Mouse (Mus musculus) neural tube, embryonic 14.5 days (tissue): ENCODE results near the gene Sh3gl2. TPM values are rescaled to one million over a fixed set of nuclear protein-coding genes. Genes with fewer than 3 reads are reported as not detected.

ENCODE experiments used
- ATAC-seq: fragments of 200-750 bp; cut with Nextera tagmentation; 2 replicates; pipeline ENCODE4 v1.8.0; 2017; ENCODE audit warnings: low read depth, mild to moderate bottlenecking, moderate TSS enrichment, moderate library complexity
- H3K27ac ChIP-seq: fragments of 300-500 bp; sonication (generic); 2 replicates; pipeline ENCODE4 v1.5.1; 2014; ENCODE audit warnings: low read depth, mild to moderate bottlenecking, control low read depth, low read length, moderate library complexity, mixed read lengths
- H3K27me3 ChIP-seq: fragments of 300-500 bp; sonication (generic); 2 replicates; pipeline ENCODE4 v1.6.1; 2014; ENCODE audit warnings: low read length; ENCODE audit not compliant: control insufficient read depth, insufficient read depth
- H3K36me3 ChIP-seq: fragments of 300-500 bp; sonication (generic); 2 replicates; pipeline ENCODE4 v1.6.1; 2014; ENCODE audit warnings: low read length, mixed read lengths; ENCODE audit not compliant: control insufficient read depth, insufficient read depth
- H3K4me1 ChIP-seq: fragments of 300-500 bp; sonication (generic); 2 replicates; pipeline ENCODE4 v1.6.1; 2014; ENCODE audit warnings: low read length; ENCODE audit not compliant: control insufficient read depth, insufficient read depth
- H3K4me2 ChIP-seq: fragments of 300-500 bp; sonication (generic); 2 replicates; pipeline ENCODE4 v1.6.1; 2014; ENCODE audit warnings: mild to moderate bottlenecking, low read depth, low read length, control low read depth
- H3K4me3 ChIP-seq: fragments of 300-500 bp; sonication (generic); 2 replicates; pipeline ENCODE4 v1.5.1; 2014; ENCODE audit warnings: low read depth, low read length, control low read depth, mixed read lengths
- H3K9ac ChIP-seq: fragments of 300-500 bp; sonication (generic); replicated peaks from 2 replicates; pipeline ENCODE4 v1.6.1; 2014; ENCODE audit warnings: low read depth, mild to moderate bottlenecking, control low read depth, low read length, mixed read lengths
- H3K9me3 ChIP-seq: fragments of 300-500 bp; sonication (generic); 2 replicates; pipeline ENCODE4 v1.6.1; 2016; ENCODE audit warnings: low read length; ENCODE audit not compliant: control insufficient read depth
- WGBS: fragments of 180-500 bp; shearing (Covaris S2); extraction: QIAGEN DNeasy Blood & Tissue Kit; methylation state at CpG from one replicate; pipeline ENCODE4 v1.1.7; 2014; 5-methylcytosine and 5-hydroxymethylcytosine counted together
- polyA plus RNA-seq: library from polyadenylated mRNA; unstranded; fragments of >200 nt; fragmentation: Nextera tagmentation; extraction: Ambion mirVana; gene quantifications from 2 replicates; pipeline ENCODE4 v1.2.1, GENCODE M21; 2014

Gene Sh3gl2
- 109 and 123 TPM in 2 replicates for polyA plus RNA-seq

DNA sequence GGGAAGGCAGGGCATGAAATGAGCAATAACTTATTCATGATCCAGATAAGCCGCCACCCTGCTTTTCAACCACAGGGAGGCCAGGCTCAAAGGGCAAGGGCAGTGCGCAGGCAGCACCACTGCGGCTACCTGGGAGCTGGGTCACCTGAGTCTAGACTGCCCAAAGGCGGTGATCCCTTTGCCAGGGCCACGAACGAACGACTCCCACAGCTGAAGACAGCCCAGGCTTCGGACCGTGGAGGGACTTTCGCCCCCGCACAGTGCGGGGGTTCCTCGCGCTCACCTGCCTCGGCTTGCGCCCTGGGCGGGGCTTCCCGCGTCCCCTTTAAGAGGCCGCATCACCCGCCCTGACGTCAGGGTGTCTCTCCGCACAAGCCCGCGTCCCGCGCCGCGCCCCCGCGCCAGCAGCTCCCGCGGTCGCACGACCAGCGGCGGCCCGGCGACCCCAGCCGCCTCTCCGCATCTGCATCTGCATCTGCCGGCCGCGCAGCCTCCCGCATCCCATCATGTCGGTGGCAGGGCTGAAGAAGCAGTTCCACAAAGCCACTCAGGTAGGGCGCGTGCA is at the start of gene Sh3gl2:
TSS of gene Sh3gl2 (plus strand) at position 56 of the 565 bp plus-strand sequence.
- WGBS: under 1% methylated on average over 47 of the region's 48 CpGs
- peak within 1 kb of the TSS; percentile 80 for H3K4me3 ChIP-seq
- peak within 1 kb of the TSS; percentile 85 for H3K9ac ChIP-seq
- H3K27me3 ChIP-seq: peaks cover 3% of the 10 kb centered on the region; the same call in 1 of the 2 replicates
- H3K4me1 ChIP-seq: peaks cover 8% of the 10 kb centered on the region; the same call in 1 of the 2 replicates
- H3K36me3 ChIP-seq: no peaks in the 10 kb centered on the region
- peak within 1 kb of the TSS; percentile 89 for H3K27ac ChIP-seq
- H3K9me3 ChIP-seq: no peaks in the 10 kb centered on the region
- peak; percentile 94 for ATAC-seq
- H3K4me2 ChIP-seq: peak within 1 kb of the TSS; percentile 87

DNA sequence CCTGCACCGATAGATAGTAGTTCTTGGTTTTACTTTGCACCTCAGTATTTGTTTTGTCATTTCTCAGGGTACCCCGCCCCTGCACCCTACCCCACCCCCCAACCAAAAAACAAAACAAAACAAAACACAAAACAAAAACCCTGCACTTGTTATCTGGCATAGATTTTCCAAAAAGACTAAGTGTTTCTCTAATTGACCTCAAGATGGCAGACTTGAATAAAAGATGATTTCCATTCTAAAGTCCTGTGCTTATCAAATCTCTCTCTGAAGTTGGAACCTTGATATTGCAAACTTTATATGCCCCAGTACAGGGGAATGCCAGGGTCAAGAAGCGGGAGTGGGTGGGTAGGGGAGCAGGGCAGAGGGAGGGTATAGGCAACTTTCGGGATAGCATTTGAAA is 43.8 kb upstream of the Sh3gl2 start:
- no peak overlapping the region for H3K4me3 ChIP-seq
- ATAC-seq: no peak
- no peaks in the 10 kb centered on the region for H3K9me3 ChIP-seq
- no peak overlapping the region for H3K27ac ChIP-seq
- H3K9ac ChIP-seq: no peak overlapping the region
- 69% methylated on average over 4 of the region's 4 CpGs for WGBS
- H3K4me2 ChIP-seq: no peak overlapping the region
- H3K4me1 ChIP-seq: no peaks in the 10 kb centered on the region
- no peaks in the 10 kb centered on the region for H3K36me3 ChIP-seq
- no peaks in the 10 kb centered on the region for H3K27me3 ChIP-seq

DNA sequence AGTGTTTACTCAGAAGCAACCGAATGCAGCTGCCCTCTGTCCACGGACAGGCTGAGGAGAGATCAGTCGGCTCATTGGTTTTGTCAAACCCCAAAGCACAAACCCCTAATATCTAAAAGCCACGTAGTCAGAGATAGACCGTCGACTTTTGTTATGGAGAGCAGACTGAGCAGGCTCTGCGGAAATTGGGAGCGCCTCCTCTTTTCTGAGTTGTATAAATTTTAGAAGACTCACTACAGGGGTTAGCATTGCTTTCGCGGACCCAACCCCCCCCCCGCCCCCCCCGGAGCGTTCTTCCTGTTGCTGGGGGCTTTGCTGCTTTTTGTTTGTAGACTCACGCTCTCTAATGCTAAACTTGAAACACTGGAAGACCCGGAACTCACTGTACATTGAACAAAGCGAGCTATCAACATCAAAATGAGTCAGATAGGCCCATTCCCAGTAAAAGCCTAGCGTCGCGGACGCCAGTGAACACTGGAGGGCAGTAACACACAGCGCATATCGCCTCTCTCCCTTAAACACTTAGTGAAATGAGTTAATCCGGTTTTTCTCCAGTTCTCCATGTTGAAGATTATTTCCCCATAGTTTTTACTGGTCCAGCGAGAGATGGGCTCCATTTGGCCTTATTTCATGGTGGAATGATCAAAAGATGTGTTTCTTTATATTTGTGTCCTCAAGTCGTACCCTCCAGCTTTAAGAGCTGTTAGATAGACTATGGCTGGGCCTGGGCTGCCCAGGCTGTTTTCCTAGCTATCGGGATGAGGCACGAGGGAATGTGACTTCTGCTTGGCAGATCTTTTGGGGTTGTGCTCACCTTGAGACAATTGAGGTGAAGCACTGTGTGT is 42.2 kb upstream of the Sh3gl2 start:
- no peaks in the 10 kb centered on the region for H3K9me3 ChIP-seq
- H3K9ac ChIP-seq: no peak overlapping the region
- H3K4me3 ChIP-seq: no peak overlapping the region
- H3K4me2 ChIP-seq: 0 out of 2 replicates have a peak overlapping the region, but pooled peaks have one; percentile 16
- H3K27me3 ChIP-seq: no peaks in the 10 kb centered on the region
- peak; percentile 94 for ATAC-seq
- H3K4me1 ChIP-seq: no peaks in the 10 kb centered on the region
- WGBS: 27% methylated on average over 27 of the region's 27 CpGs
- H3K36me3 ChIP-seq: no peaks in the 10 kb centered on the region
- no peak overlapping the region for H3K27ac ChIP-seq

DNA sequence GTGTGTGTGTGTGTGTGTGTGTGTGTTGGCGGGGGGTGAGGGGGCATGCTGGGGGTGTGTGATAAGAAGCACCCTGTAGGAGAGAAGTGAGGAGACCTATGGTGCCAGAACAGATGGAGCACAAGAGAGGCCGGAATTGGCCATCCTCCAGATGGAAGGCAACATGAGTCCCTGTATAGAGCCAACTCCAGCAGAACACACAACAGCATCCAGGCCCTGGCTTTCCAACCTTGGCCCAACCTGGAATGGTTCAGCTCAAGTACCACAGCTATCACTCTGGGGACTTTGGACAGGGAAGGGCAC is 41.7 kb upstream of the Sh3gl2 start:
- Histone ChIP-seq H3K36me3 (no peaks in the 10 kb centered on the region), H3K27me3 (no peaks in the 10 kb centered on the region), H3K9ac (no peak overlapping the region), H3K4me2 (no peak overlapping the region), H3K4me1 (no peaks in the 10 kb centered on the region), H3K9me3 (no peaks in the 10 kb centered on the region), H3K27ac (no peak overlapping the region), H3K4me3 (no peak overlapping the region)
- ATAC-seq: peak; percentile 58; the same call in 1 of the 2 replicates
- WGBS: 97% methylated on average over 2 of the region's 2 CpGs

DNA sequence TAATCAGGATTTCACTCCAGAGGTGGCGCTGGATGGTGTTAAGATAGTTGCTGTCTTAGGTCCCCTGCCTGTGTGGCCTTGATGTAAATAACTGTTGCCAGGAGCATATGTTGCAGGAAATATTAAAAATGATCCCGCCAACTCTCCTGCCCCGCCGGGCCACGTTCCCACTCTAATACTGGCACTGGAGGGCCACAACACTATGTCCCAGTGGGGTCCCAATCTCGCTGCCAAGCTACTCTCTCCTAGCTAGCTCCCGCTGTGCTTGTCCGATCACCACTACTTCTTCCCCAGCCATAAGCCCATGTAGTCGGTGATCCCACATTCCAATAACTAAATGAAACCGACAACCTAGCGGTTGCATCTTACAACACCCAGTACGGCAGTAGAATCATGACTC is 36.9 kb upstream of the Sh3gl2 start:
- ATAC-seq: no peak
- no peak overlapping the region for H3K27ac ChIP-seq
- H3K9ac ChIP-seq: no peak overlapping the region
- no peaks in the 10 kb centered on the region for H3K4me1 ChIP-seq
- H3K4me2 ChIP-seq: no peak overlapping the region
- no peaks in the 10 kb centered on the region for H3K27me3 ChIP-seq
- H3K4me3 ChIP-seq: no peak overlapping the region
- 92% methylated on average over 12 of the region's 12 CpGs for WGBS
- no peaks in the 10 kb centered on the region for H3K36me3 ChIP-seq
- H3K9me3 ChIP-seq: no peaks in the 10 kb centered on the region

DNA sequence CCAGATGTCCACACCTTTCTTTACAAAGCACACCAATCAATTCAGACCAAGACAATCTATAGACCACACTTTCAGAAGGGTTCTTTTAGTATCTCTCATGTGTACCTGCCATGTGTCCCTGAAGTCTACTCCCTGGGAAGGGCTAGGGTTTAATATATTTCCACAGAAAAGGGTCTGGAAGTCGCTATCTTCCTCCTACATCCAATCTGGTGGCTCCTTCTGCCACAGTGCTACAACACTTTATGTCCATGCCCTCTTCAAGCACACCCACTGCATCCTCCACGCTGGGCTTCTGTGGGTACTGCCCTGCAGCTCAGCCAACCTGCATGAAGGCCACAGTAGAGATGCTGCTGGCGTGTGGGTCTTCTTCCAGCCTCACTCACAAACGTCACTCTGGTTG is 29.5 kb upstream of the Sh3gl2 start:
- no peak overlapping the region for H3K4me3 ChIP-seq
- no peaks in the 10 kb centered on the region for H3K9me3 ChIP-seq
- H3K27ac ChIP-seq: no peak overlapping the region
- H3K9ac ChIP-seq: no peak overlapping the region
- no peaks in the 10 kb centered on the region for H3K36me3 ChIP-seq
- no peaks in the 10 kb centered on the region for H3K4me1 ChIP-seq
- no peak for ATAC-seq
- WGBS: 89% methylated on average over 4 of the region's 4 CpGs
- no peak overlapping the region for H3K4me2 ChIP-seq
- no peaks in the 10 kb centered on the region for H3K27me3 ChIP-seq

DNA sequence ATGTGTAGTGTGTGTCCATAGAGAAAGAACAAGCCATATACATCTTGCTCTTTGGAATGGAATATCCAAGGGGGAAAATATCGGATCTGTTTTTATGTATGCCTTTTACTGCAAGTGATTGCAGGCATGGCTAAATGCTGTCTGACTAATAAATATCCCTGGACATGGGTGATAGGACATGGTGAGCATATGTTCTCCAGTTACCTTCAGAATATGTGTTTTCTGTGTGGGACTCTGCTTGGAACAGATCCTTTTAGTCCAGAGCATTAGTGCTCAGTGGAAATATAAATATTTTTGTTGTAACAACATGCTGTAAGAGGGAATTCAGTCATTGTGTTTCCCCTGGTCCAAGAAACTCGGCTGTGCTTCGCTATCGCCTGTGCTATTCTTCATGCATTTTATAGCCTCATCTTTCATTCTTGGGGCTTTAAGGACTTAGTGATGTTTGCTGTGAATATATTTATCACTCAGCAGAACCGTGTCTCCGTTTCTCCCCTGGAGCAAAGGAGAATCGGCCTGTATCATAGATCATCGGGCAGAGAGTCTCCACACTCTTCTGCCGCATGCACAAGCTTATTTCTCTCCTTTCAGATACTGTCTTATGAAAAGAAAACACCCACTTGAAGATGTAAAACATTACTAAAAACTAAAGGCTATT is 26.4 kb upstream of the Sh3gl2 start:
- Histone ChIP-seq H3K9ac (no peak overlapping the region), H3K36me3 (no peaks in the 10 kb centered on the region), H3K4me1 (no peaks in the 10 kb centered on the region), H3K27ac (no peak overlapping the region), H3K27me3 (no peaks in the 10 kb centered on the region), H3K4me2 (no peak overlapping the region), H3K9me3 (no peaks in the 10 kb centered on the region), H3K4me3 (no peak overlapping the region)
- WGBS: 55% methylated on average over 9 of the region's 9 CpGs
- ATAC-seq: peak; percentile 54

DNA sequence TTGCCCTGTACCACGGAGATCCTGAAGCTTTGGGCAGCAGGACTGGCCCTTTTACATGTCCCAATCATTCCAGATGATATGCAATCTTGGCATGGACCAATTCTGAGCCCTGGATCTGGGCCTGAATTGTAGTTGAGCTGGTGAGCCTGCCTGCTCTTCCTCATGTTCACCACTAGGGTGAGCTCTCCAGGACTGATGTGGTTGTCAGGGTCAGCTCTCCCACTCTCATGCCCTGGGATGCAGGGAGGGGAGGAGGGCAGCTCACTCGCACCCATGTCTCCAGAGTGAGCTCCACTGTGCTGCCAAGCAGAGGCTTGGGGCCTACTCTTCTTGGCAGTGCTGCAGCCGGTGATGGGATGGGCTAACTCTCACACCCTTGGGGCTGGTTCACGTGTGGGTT is 18.9 kb upstream of the Sh3gl2 start:
- Histone ChIP-seq H3K27ac (no peak overlapping the region), H3K36me3 (no peaks in the 10 kb centered on the region), H3K4me3 (no peak overlapping the region), H3K4me2 (no peak overlapping the region), H3K27me3 (no peaks in the 10 kb centered on the region), H3K4me1 (no peaks in the 10 kb centered on the region), H3K9me3 (no peaks in the 10 kb centered on the region), H3K9ac (no peak overlapping the region)
- WGBS: 61% methylated on average over 4 of the region's 4 CpGs
- no peak for ATAC-seq

DNA sequence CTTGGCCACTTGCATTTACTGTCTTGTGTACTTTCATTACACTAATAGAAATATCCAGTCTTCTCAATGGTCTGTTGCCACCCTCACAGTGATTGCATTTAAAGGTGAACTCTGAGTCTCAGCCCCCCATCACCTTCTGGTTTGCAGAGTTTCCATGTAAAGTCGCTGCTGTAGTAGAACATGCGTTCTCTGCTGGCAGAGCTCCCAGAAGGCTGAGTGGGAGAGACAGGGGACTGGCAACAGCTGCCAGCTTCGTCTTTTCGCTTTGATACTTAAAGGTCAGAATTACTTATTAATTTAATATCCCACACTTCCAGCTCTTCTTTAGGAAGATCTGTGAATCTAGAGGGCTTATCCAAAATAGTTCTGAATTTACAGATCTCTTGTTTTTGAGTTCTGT is 8.7 kb upstream of the Sh3gl2 start:
- WGBS: 74% methylated on average over 4 of the region's 4 CpGs
- no peak for ATAC-seq
- no peaks in the 10 kb centered on the region for H3K36me3 ChIP-seq
- H3K27ac ChIP-seq: no peak overlapping the region
- H3K4me2 ChIP-seq: no peak overlapping the region
- no peak overlapping the region for H3K4me3 ChIP-seq
- H3K27me3 ChIP-seq: no peaks in the 10 kb centered on the region
- no peaks in the 10 kb centered on the region for H3K4me1 ChIP-seq
- no peaks in the 10 kb centered on the region for H3K9me3 ChIP-seq
- H3K9ac ChIP-seq: no peak overlapping the region
